Mouse (Mus musculus) lung, postnatal 0 days (tissue): ENCODE results near the gene Sirt2. TPM values are rescaled to one million over a fixed set of nuclear protein-coding genes. Genes with fewer than 3 reads are reported as not detected.

Experiments used
- ATAC-seq: fragments of 200-750 bp; cut with Nextera tagmentation; 2 replicates; pipeline ENCODE4 v1.8.0; 2017; ENCODE audit warnings: moderate library complexity
- DNase-seq: peaks from one replicate; pipeline ENCODE4 v3.0.0-alpha.2; 2016; ENCODE audit warnings: low spot score
- H3K27ac ChIP-seq: fragments of 300-500 bp; sonication (generic); 2 replicates; pipeline ENCODE4 v1.5.1; 2014; ENCODE audit warnings: antibody characterized with exemption, mild to moderate bottlenecking, low read length, mixed read lengths
- H3K27me3 ChIP-seq: fragments of 300-500 bp; sonication (generic); replicated peaks from 2 replicates; pipeline ENCODE4 v1.6.1; 2014; ENCODE audit warnings: low read length, mixed read lengths; ENCODE audit not compliant: insufficient read depth
- H3K36me3 ChIP-seq: fragments of 300-500 bp; sonication (generic); 2 replicates; pipeline ENCODE4 v1.6.1; 2014; ENCODE audit warnings: low read length, mixed read lengths; ENCODE audit not compliant: insufficient read depth
- H3K4me1 ChIP-seq: fragments of 300-500 bp; sonication (generic); 2 replicates; pipeline ENCODE4 v1.6.1; 2014; ENCODE audit warnings: antibody characterized with exemption, low read depth, low read length, mixed read lengths; ENCODE audit not compliant: insufficient read depth
- H3K4me2 ChIP-seq: fragments of 300-500 bp; sonication (generic); replicated peaks from 2 replicates; pipeline ENCODE4 v1.6.1; 2014; ENCODE audit warnings: low read depth, mild to moderate bottlenecking, low read length, moderate library complexity, mixed read lengths
- H3K4me3 ChIP-seq: fragments of 300-500 bp; sonication (generic); 2 replicates; pipeline ENCODE4 v1.5.1; 2014; ENCODE audit warnings: low read depth, low read length
- H3K9ac ChIP-seq: fragments of 300-500 bp; sonication (generic); replicated peaks from 2 replicates; pipeline ENCODE4 v1.6.1; 2014; ENCODE audit warnings: low read depth, mild to moderate bottlenecking
- H3K9me3 ChIP-seq: fragments of 300-500 bp; sonication (generic); 2 replicates; pipeline ENCODE4 v1.6.1; 2016; ENCODE audit warnings: low read length, mixed read lengths
- CTCF ChIP-seq: IDR thresholded peaks from 2 replicates; pipeline ENCODE4 v1.5.1; 2016; ENCODE audit warnings: antibody characterized with exemption, mild to moderate bottlenecking
- EP300 ChIP-seq: IDR thresholded peaks from 2 replicates; pipeline ENCODE4 v1.6.1; 2016; ENCODE audit warnings: antibody characterized with exemption, mild to moderate bottlenecking, control low read depth
- WGBS: fragments of 180-500 bp; shearing (Covaris S2); extraction: QIAGEN DNeasy Blood & Tissue Kit; methylation state at CpG from one replicate; pipeline ENCODE4 v1.1.7; 2014; 5-methylcytosine and 5-hydroxymethylcytosine counted together
- polyA plus RNA-seq: library from polyadenylated mRNA; unstranded; fragments of >200 nt; fragmentation: Nextera tagmentation; extraction: Ambion mirVana; gene quantifications from 2 replicates; pipeline ENCODE4 v1.2.1, GENCODE M21; 2015

The Sirt2 gene
- polyA plus RNA-seq: 55.4 and 57.1 TPM in 2 replicates

- DNase-seq (peak; percentile 99), ATAC-seq (peak; percentile 98)
- H3K4me1 ChIP-seq: peaks cover 6% of the 10 kb centered on the region; the same call in 1 of the 2 replicates
- TF ChIP-seq EP300: peak; percentile 91
- peak; percentile 34 for TF ChIP-seq CTCF
- H3K9ac ChIP-seq: peak within 1 kb of the TSS; percentile 44
- no peaks in the 10 kb centered on the region for H3K9me3 ChIP-seq
- H3K27me3 ChIP-seq: no peaks in the 10 kb centered on the region
- no peaks in the 10 kb centered on the region for H3K36me3 ChIP-seq
- peak within 1 kb of the TSS; percentile 72 for H3K4me3 ChIP-seq
- under 1% methylated on average over 45 of the region's 45 CpGs for WGBS
- peak within 1 kb of the TSS; percentile 65 for H3K4me2 ChIP-seq
- H3K27ac ChIP-seq: peak within 1 kb of the TSS; percentile 57; the same call in 1 of the 2 replicates
Measured at GRCm38 (mm10) chr7:28766173-28766879, at the start of gene Sirt2. Gene Sirt2, plus strand, starts transcription at chr7:28766735.

GRCm38 (mm10) chr7:28717726-28718125, 48.8 kb upstream of the Sirt2 start:
- Histone ChIP-seq H3K4me2 (no peak overlapping the region), H3K36me3 (no peaks in the 10 kb centered on the region), H3K9ac (no peak overlapping the region), H3K4me1 (no peaks in the 10 kb centered on the region), H3K9me3 (no peaks in the 10 kb centered on the region), H3K27me3 (no peaks in the 10 kb centered on the region), H3K4me3 (no peak overlapping the region), H3K27ac (no peak overlapping the region)
- 62% methylated on average over 10 of the region's 10 CpGs for WGBS
- DNase-seq (peak; percentile 29), ATAC-seq (no peak)
- TF ChIP-seq EP300: no peak
- TF ChIP-seq CTCF: no peak

GRCm38 (mm10) chr7:28719159-28719558, 47.4 kb upstream of the Sirt2 start:
- no peaks in the 10 kb centered on the region for H3K9me3 ChIP-seq
- no peaks in the 10 kb centered on the region for H3K4me1 ChIP-seq
- no peaks in the 10 kb centered on the region for H3K36me3 ChIP-seq
- no peak overlapping the region for H3K4me2 ChIP-seq
- TF ChIP-seq EP300 (no peak), CTCF (no peak)
- ATAC-seq (no peak), DNase-seq (no peak)
- H3K27me3 ChIP-seq: no peaks in the 10 kb centered on the region
- H3K27ac ChIP-seq: no peak overlapping the region
- no peak overlapping the region for H3K9ac ChIP-seq
- no peak overlapping the region for H3K4me3 ChIP-seq
- 42% methylated on average over 4 of the region's 4 CpGs for WGBS

GRCm38 (mm10) chr7:28719650-28720049, 46.9 kb upstream of the Sirt2 start:
- 77% methylated on average over 2 of the region's 2 CpGs for WGBS
- no peak overlapping the region for H3K27ac ChIP-seq
- H3K36me3 ChIP-seq: no peaks in the 10 kb centered on the region
- no peaks in the 10 kb centered on the region for H3K9me3 ChIP-seq
- H3K9ac ChIP-seq: no peak overlapping the region
- TF ChIP-seq CTCF (no peak), EP300 (no peak)
- no peaks in the 10 kb centered on the region for H3K4me1 ChIP-seq
- H3K4me2 ChIP-seq: no peak overlapping the region
- H3K4me3 ChIP-seq: no peak overlapping the region
- ATAC-seq: no peak
- DNase-seq: no peak
- no peaks in the 10 kb centered on the region for H3K27me3 ChIP-seq

GRCm38 (mm10) chr7:28720753-28721537, 45.6 kb upstream of the Sirt2 start:
- H3K9me3 ChIP-seq: no peaks in the 10 kb centered on the region

GRCm38 (mm10) chr7:28722079-28722478, 44.5 kb upstream of the Sirt2 start:
- no peaks in the 10 kb centered on the region for H3K27me3 ChIP-seq
- H3K36me3 ChIP-seq: no peaks in the 10 kb centered on the region
- no peak overlapping the region for H3K4me2 ChIP-seq
- ATAC-seq (no peak), DNase-seq (no peak)
- 92% methylated on average over 7 of the region's 7 CpGs for WGBS
- H3K4me1 ChIP-seq: no peaks in the 10 kb centered on the region
- no peak overlapping the region for H3K27ac ChIP-seq
- no peak overlapping the region for H3K9ac ChIP-seq
- H3K9me3 ChIP-seq: no peaks in the 10 kb centered on the region
- peak; percentile 41 for TF ChIP-seq CTCF
- TF ChIP-seq EP300: no peak
- H3K4me3 ChIP-seq: no peak overlapping the region

More at GRCm38 (mm10) chr7:28720753-28721537, 45.6 kb upstream of the Sirt2 start:
- peak; percentile 77 for ATAC-seq
- no peak for TF ChIP-seq EP300
- TF ChIP-seq CTCF: no peak
- 55% methylated on average over 3 of the region's 3 CpGs for WGBS
- Histone ChIP-seq H3K9ac (no peak overlapping the region), H3K36me3 (no peaks in the 10 kb centered on the region), H3K4me1 (no peaks in the 10 kb centered on the region), H3K27me3 (no peaks in the 10 kb centered on the region), H3K27ac (no peak overlapping the region), H3K4me3 (no peak overlapping the region), H3K4me2 (no peak overlapping the region)
- DNase-seq: peak; percentile 84
